Comparison of ENCODE assay signal across 8 mouse cellular contexts in genomic region chr6:70872128-70872527, GRCm38 (mm10). TPM values are rescaled to one million over a fixed set of nuclear protein-coding genes. Genes with fewer than 3 reads are reported as not detected.
A peak's percentile ranks its signal among the peaks of the same experiment; 100 is the strongest.
DNase-seq lines count a peak whose midpoint lies in the region; ATAC-seq lines count a peak whose summit lies in the region.

No protein-coding gene starts in this region.

- H3K4me2 ChIP-seq in heart, embryonic 11.5 days, result no peak overlapping the region
- H3K4me2 ChIP-seq in heart, embryonic 14.5 days (ENCODE audit: low read length), result peak overlapping the region; percentile 43

- WGBS in heart, embryonic 11.5 days (ENCODE audit: insufficient replicate concordance), result 61% methylated on average over 10 of the region's 10 CpGs
- 36% methylated on average over 10 of the region's 10 CpGs for WGBS in heart, embryonic 14.5 days

- H3K27ac ChIP-seq in heart, embryonic 11.5 days (ENCODE audit: low read depth, low read length), result no peak overlapping the region; the same call in 1 of the 2 replicates
- H3K27ac ChIP-seq in heart, embryonic 14.5 days (replicated peaks in 1 of 2; ENCODE audit: control insufficient read depth in 1 of 2, insufficient read depth in 1 of 2, low read depth in 2 of 2, low read length in 2 of 2), result peak overlapping the region; percentile 15 to 44; a peak in 2 of 4 replicates

- DNase-seq in heart, postnatal 14 days, result no peak
- DNase-seq in CD4-positive helper T cell, adult 2 months (ENCODE audit: low read depth, low spot score), result peak; percentile 81
- DNase-seq in cerebellum, adult 18-20 months, result peak; percentile 67 to 82
- peak; percentile 14 to 81 for DNase-seq in left cerebral cortex, adult 8-10 months (ENCODE audit: low spot score in 2 of 2)
- peak; percentile 24 for DNase-seq in retina, postnatal 7 days (ENCODE audit: low read depth, low spot score)
- DNase-seq in ovary, postnatal 36 days (ENCODE audit: low spot score), result no peak

- ATAC-seq in heart, embryonic 11.5 days (replicated peaks; ENCODE audit: insufficient number of reproducible peaks, low FRiP score, low TSS enrichment), result peak; percentile 72; the same call in 1 of the 2 replicates
- 0 out of 2 replicates have a peak, but pooled peaks have one; percentile 68 for ATAC-seq in heart, embryonic 14.5 days (ENCODE audit: insufficient number of reproducible peaks, insufficient read depth, low FRiP score, low read depth)

- peaks cover 3% of the 10 kb centered on the region; the same call in 1 of the 2 replicates for H3K4me1 ChIP-seq in heart, embryonic 11.5 days (ENCODE audit: control insufficient read depth, insufficient read depth, low read length)
- peaks cover 4 to 20% of the 10 kb centered on the region in 2 experiments for H3K4me1 ChIP-seq in heart, embryonic 14.5 days (ENCODE audit: control insufficient read depth in 2 of 2, insufficient read depth in 2 of 2, low read length in 2 of 2)

- no peak overlapping the region for H3K4me3 ChIP-seq in heart, embryonic 11.5 days (ENCODE audit: low read depth, low read length)
- H3K4me3 ChIP-seq in heart, embryonic 14.5 days (ENCODE audit: control insufficient read depth in 1 of 2, insufficient read depth in 1 of 2, low read depth in 1 of 2, low read length in 2 of 2), result no peak overlapping the region

- H3K36me3 ChIP-seq in heart, embryonic 11.5 days (ENCODE audit: control insufficient read depth, insufficient read depth, low read length), result no peaks in the 10 kb centered on the region
- H3K36me3 ChIP-seq in heart, embryonic 14.5 days (ENCODE audit: control insufficient read depth, insufficient read depth, low read length), result peaks cover 6% of the 10 kb centered on the region; the same call in 1 of the 2 replicates

- H3K9me3 ChIP-seq in heart, embryonic 11.5 days (replicated peaks; ENCODE audit: control insufficient read depth, low read length), result no peaks in the 10 kb centered on the region
- H3K9me3 ChIP-seq in heart, embryonic 14.5 days (ENCODE audit: control insufficient read depth, low read length), result no peaks in the 10 kb centered on the region

- intact Hi-C loops in heart, postnatal 14 days (cut with DNase I), result no loop called here

- H3K9ac ChIP-seq in heart, embryonic 11.5 days (ENCODE audit: low read depth, low read length), result no peak overlapping the region
- H3K9ac ChIP-seq in heart, embryonic 14.5 days (ENCODE audit: low read length), result 0 out of 2 replicates have a peak overlapping the region, but pooled peaks have one; percentile 3

- no peaks in the 10 kb centered on the region for H3K27me3 ChIP-seq in heart, embryonic 11.5 days (ENCODE audit: control insufficient read depth, insufficient read depth, low read length)
- H3K27me3 ChIP-seq in heart, embryonic 14.5 days (ENCODE audit: control insufficient read depth, insufficient read depth, low read length), result no peaks in the 10 kb centered on the region

RNA-seq across cellular contexts. Expression of gene Eif2ak3, which starts 27.8 kb away (rescaled TPM):
- 5.0 and 5.4 TPM in 2 replicates for polyA plus RNA-seq in heart, embryonic 11.5 days (2014; fragmentation: Nextera tagmentation; extraction: Ambion mirVana)
- total RNA-seq in heart, postnatal 14 days (2021), result 10 to 100 TPM; 11.1 to 11.7 TPM
- polyA plus RNA-seq in heart, embryonic 14.5 days (2014; fragmentation: Nextera tagmentation; extraction: Ambion mirVana), result 5.0 and 5.3 TPM in 2 replicates
- total RNA-seq in left cerebral cortex, adult 8-10 months (2022), result 10 to 100 TPM; 24.4 to 27.0 (median 25.8) TPM

RNA-seq across cellular contexts. Expression of gene Tex37, which starts 46.6 kb away (rescaled TPM):
- not detected in 2 replicates for polyA plus RNA-seq in heart, embryonic 11.5 days (2014; fragmentation: Nextera tagmentation; extraction: Ambion mirVana)
- not detected for total RNA-seq in heart, postnatal 14 days (2021)
- not detected in 2 replicates for polyA plus RNA-seq in heart, embryonic 14.5 days (2014; fragmentation: Nextera tagmentation; extraction: Ambion mirVana)
- not detected for total RNA-seq in left cerebral cortex, adult 8-10 months (2022)

Comparison
In these comparisons a context has a peak if more than half of its experiments do, and no peak if none do; other contexts are left out.
1. DNase-seq: peak in CD4-positive helper T cell, adult 2 months (single experiment), cerebellum, adult 18-20 months (2 of 2), left cerebral cortex, adult 8-10 months (2 of 2) and retina, postnatal 7 days (single experiment); none in heart, postnatal 14 days (0 of 2) and ovary, postnatal 36 days (single experiment).